Mouse (Mus musculus) forebrain, embryonic 11.5 days (tissue): ENCODE results near the gene Igflr1. TPM values are rescaled to one million over a fixed set of nuclear protein-coding genes. Genes with fewer than 3 reads are reported as not detected.

ENCODE experiments used
- ATAC-seq: fragments of 200-750 bp; cut with Nextera tagmentation; replicated peaks from 2 replicates; pipeline ENCODE4 v1.8.0; 2017; ENCODE audit warnings: moderate TSS enrichment; ENCODE audit not compliant: low FRiP score
- DNase-seq: peaks from one replicate; pipeline ENCODE4 v3.0.0-alpha.2; 2017; ENCODE audit warnings: low spot score
- H3K27ac ChIP-seq: fragments of 300-500 bp; sonication (generic); 2 replicates; pipeline ENCODE4 v1.5.1; 2014; ENCODE audit warnings: low read depth, low read length
- H3K27me3 ChIP-seq: fragments of 300-500 bp; sonication (generic); 2 replicates; pipeline ENCODE4 v1.6.1; 2014; ENCODE audit warnings: mild to moderate bottlenecking, low read length, mixed read lengths; ENCODE audit not compliant: control insufficient read depth, insufficient read depth
- H3K36me3 ChIP-seq: fragments of 300-500 bp; sonication (generic); 2 replicates; pipeline ENCODE4 v1.6.1; 2014; ENCODE audit warnings: mild to moderate bottlenecking, low read length, moderate library complexity, mixed read lengths; ENCODE audit not compliant: control insufficient read depth, insufficient read depth
- H3K4me1 ChIP-seq: fragments of 300-500 bp; sonication (generic); replicated peaks from 2 replicates; pipeline ENCODE4 v1.6.1; 2014; ENCODE audit warnings: low read length, mixed read lengths; ENCODE audit not compliant: control insufficient read depth, insufficient read depth
- H3K4me2 ChIP-seq: fragments of 300-500 bp; sonication (generic); 2 replicates; pipeline ENCODE4 v1.6.1; 2014; ENCODE audit warnings: low read depth, mild to moderate bottlenecking, low read length, moderate library complexity, mixed read lengths; ENCODE audit not compliant: severe bottlenecking
- H3K4me3 ChIP-seq: fragments of 300-500 bp; sonication (generic); 2 replicates; pipeline ENCODE4 v1.5.1; 2014; ENCODE audit warnings: low read depth, low read length
- H3K9ac ChIP-seq: fragments of 300-500 bp; sonication (generic); 2 replicates; pipeline ENCODE4 v1.6.1; 2014; ENCODE audit warnings: low read length
- H3K9me3 ChIP-seq: fragments of 300-500 bp; sonication (generic); 2 replicates; pipeline ENCODE4 v1.6.1; 2016; ENCODE audit warnings: low read length, mixed read lengths; ENCODE audit not compliant: control insufficient read depth
- WGBS: fragments of 180-500 bp; shearing (Covaris S2); extraction: QIAGEN DNeasy Blood & Tissue Kit; methylation state at CpG from one replicate; pipeline ENCODE4 v1.1.7; 2014; 5-methylcytosine and 5-hydroxymethylcytosine counted together
- polyA plus RNA-seq: library from polyadenylated mRNA; unstranded; fragments of >200 nt; fragmentation: Nextera tagmentation; extraction: Ambion mirVana; gene quantifications from 2 replicates; pipeline ENCODE4 v1.2.1, GENCODE M21; 2014

Gene Igflr1
- polyA plus RNA-seq, 1 experiment from 2014 or later = 6.0 TPM

- DNase-seq (no peak), ATAC-seq (no peak)
- peak within 1 kb of the TSS; percentile 26; the same call in 1 of the 2 replicates for H3K4me2 ChIP-seq
- H3K9ac ChIP-seq = no peak within 1 kb of the TSS
- H3K9me3 ChIP-seq = no peaks in the 10 kb centered on the region
- 93% methylated on average over 12 of the region's 12 CpGs for WGBS
- no peak within 1 kb of the TSS for H3K4me3 ChIP-seq
- H3K27me3 ChIP-seq = no peaks in the 10 kb centered on the region
- no peaks in the 10 kb centered on the region for H3K36me3 ChIP-seq
- no peak within 1 kb of the TSS for H3K27ac ChIP-seq
- H3K4me1 ChIP-seq = no peaks in the 10 kb centered on the region
These were observed 33.6 kb downstream of the Igflr1 start, which contains the start of gene Zbtb32 for GRCm38 (mm10) chr7:30598786-30599185. Zbtb32 (minus strand) TSS chr7:30598909.

GRCm38 (mm10) chr7:30599933-30600353 lies 34.7 kb downstream of the Igflr1 start:
- peak overlapping the region; percentile 26; the same call in 1 of the 2 replicates for H3K4me2 ChIP-seq
- no peaks in the 10 kb centered on the region for H3K36me3 ChIP-seq
- no peak overlapping the region for H3K27ac ChIP-seq
- H3K4me1 ChIP-seq = no peaks in the 10 kb centered on the region
- DNase-seq (peak; percentile 92), ATAC-seq (peak; percentile 98)
- no peak overlapping the region for H3K4me3 ChIP-seq
- no peaks in the 10 kb centered on the region for H3K9me3 ChIP-seq
- 3% methylated on average over 16 of the region's 16 CpGs for WGBS
- H3K9ac ChIP-seq = no peak overlapping the region
- no peaks in the 10 kb centered on the region for H3K27me3 ChIP-seq

- WGBS = 76% methylated on average over 7 of the region's 7 CpGs
- DNase-seq (no peak), ATAC-seq (no peak)
- Histone ChIP-seq H3K4me2 (no peak overlapping the region), H3K27ac (no peak overlapping the region), H3K9me3 (no peaks in the 10 kb centered on the region), H3K27me3 (no peaks in the 10 kb centered on the region), H3K9ac (no peak overlapping the region), H3K36me3 (no peaks in the 10 kb centered on the region), H3K4me3 (no peak overlapping the region), H3K4me1 (no peaks in the 10 kb centered on the region)
These were observed 35.4 kb downstream of the Igflr1 start for GRCm38 (mm10) chr7:30600651-30601050.

- Histone ChIP-seq H3K27ac (no peak overlapping the region), H3K4me1 (no peaks in the 10 kb centered on the region), H3K27me3 (no peaks in the 10 kb centered on the region), H3K36me3 (no peaks in the 10 kb centered on the region), H3K4me3 (no peak overlapping the region), H3K9ac (no peak overlapping the region), H3K4me2 (no peak overlapping the region), H3K9me3 (no peaks in the 10 kb centered on the region)
- DNase-seq (no peak), ATAC-seq (no peak)
- 72% methylated on average over 3 of the region's 3 CpGs for WGBS
These were observed 37.4 kb downstream of the Igflr1 start for GRCm38 (mm10) chr7:30602583-30602982.

GRCm38 (mm10) chr7:30604424-30604823 lies 39.2 kb downstream of the Igflr1 start:
- H3K27me3 ChIP-seq = no peaks in the 10 kb centered on the region
- no peaks in the 10 kb centered on the region for H3K36me3 ChIP-seq
- H3K9me3 ChIP-seq = no peaks in the 10 kb centered on the region
- no peaks in the 10 kb centered on the region for H3K4me1 ChIP-seq
- WGBS = 71% methylated on average over 8 of the region's 8 CpGs
- no peak overlapping the region for H3K9ac ChIP-seq
- no peak overlapping the region for H3K27ac ChIP-seq
- H3K4me3 ChIP-seq = no peak overlapping the region
- ATAC-seq = no peak
- H3K4me2 ChIP-seq = no peak overlapping the region
- no peak for DNase-seq

GRCm38 (mm10) chr7:30604944-30605343 lies 39.7 kb downstream of the Igflr1 start:
- ATAC-seq (no peak), DNase-seq (no peak)
- Histone ChIP-seq H3K27ac (no peak overlapping the region), H3K9ac (no peak overlapping the region), H3K4me2 (no peak overlapping the region), H3K36me3 (no peaks in the 10 kb centered on the region), H3K4me1 (no peaks in the 10 kb centered on the region), H3K4me3 (no peak overlapping the region), H3K27me3 (no peaks in the 10 kb centered on the region), H3K9me3 (no peaks in the 10 kb centered on the region)
- WGBS = 89% methylated on average over 8 of the region's 8 CpGs

- H3K4me2 ChIP-seq = no peak overlapping the region
- H3K27me3 ChIP-seq = no peaks in the 10 kb centered on the region
- no peak overlapping the region for H3K9ac ChIP-seq
- DNase-seq (peak; percentile 78), ATAC-seq (peak; percentile 56)
- no peaks in the 10 kb centered on the region for H3K4me1 ChIP-seq
- H3K4me3 ChIP-seq = no peak overlapping the region
- no peaks in the 10 kb centered on the region for H3K9me3 ChIP-seq
- H3K27ac ChIP-seq = no peak overlapping the region
- 32% methylated on average over 8 of the region's 8 CpGs for WGBS
- no peaks in the 10 kb centered on the region for H3K36me3 ChIP-seq
These were observed 42.6 kb downstream of the Igflr1 start for GRCm38 (mm10) chr7:30607706-30608309.

GRCm38 (mm10) chr7:30608476-30608875 lies 43.2 kb downstream of the Igflr1 start:
- Histone ChIP-seq H3K9ac (no peak overlapping the region), H3K4me2 (no peak overlapping the region), H3K27ac (no peak overlapping the region), H3K4me3 (no peak overlapping the region), H3K9me3 (no peaks in the 10 kb centered on the region), H3K36me3 (no peaks in the 10 kb centered on the region), H3K27me3 (no peaks in the 10 kb centered on the region), H3K4me1 (no peaks in the 10 kb centered on the region)
- DNase-seq = no peak
- no peak for ATAC-seq
- 47% methylated on average over 16 of the region's 16 CpGs for WGBS

- DNase-seq (no peak), ATAC-seq (no peak)
- H3K4me1 ChIP-seq = no peaks in the 10 kb centered on the region
- no peaks in the 10 kb centered on the region for H3K36me3 ChIP-seq
- no peak overlapping the region for H3K9ac ChIP-seq
- no peak overlapping the region for H3K4me3 ChIP-seq
- 67% methylated on average over 7 of the region's 7 CpGs for WGBS
- H3K4me2 ChIP-seq = no peak overlapping the region
- H3K9me3 ChIP-seq = no peaks in the 10 kb centered on the region
- no peaks in the 10 kb centered on the region for H3K27me3 ChIP-seq
- H3K27ac ChIP-seq = no peak overlapping the region
These were observed 44.8 kb downstream of the Igflr1 start for GRCm38 (mm10) chr7:30610043-30610442.
